Mouse (Mus musculus): ENCODE measurements around the gene Tmem86b.
"Not testable (repeated sequence)": the region's sequence is repeated elsewhere in the genome, so short reads cannot be mapped to it uniquely, and the experiment has no call there.

The Tmem86b gene

DNA sequence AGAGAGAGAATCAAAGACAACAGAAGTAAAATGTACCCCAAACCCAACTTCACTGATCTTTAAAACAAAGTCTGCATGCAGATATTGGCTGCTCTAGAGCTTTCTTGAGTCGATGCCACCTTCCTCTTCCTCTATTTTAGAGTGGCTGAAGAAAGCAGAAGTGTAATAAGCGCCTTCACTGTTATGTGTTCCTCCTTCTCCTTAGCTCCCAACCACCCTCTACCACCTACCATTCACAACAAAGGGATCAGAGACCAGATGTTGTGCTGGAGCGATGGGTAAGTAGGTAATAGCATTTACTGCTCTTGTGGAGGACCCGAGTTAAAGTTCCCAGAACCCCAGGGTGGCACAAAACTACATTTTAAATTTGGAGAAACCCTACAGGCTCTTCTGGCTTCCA lies 34.2 kb downstream of the Tmem86b start:
- DNase-seq (ENCODE audit: extremely low read depth, insufficient read length, low spot score) = not testable (repeated sequence)

DNA sequence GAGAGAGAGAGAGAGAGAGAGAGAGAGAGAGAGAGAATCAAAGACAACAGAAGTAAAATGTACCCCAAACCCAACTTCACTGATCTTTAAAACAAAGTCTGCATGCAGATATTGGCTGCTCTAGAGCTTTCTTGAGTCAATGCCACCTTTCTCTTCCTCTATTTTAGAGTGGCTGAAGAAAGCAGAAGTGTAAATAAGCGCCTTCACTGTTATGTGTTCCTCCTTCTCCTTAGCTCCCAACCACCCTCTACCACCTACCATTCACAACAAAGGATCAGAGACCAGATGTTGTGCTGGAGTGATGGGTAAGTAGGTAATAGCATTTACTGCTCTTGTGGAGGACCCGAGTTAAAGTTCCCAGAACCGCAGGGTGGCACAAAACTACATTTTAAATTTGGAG lies 49.7 kb downstream of the Tmem86b start:
- not testable (repeated sequence) for DNase-seq (ENCODE audit: extremely low read depth, insufficient read length, low spot score)
